Mouse (Mus musculus) erythroblast, embryonic 14.5 days (primary cell): ENCODE results near the gene Prmt2.

Experiments used
- GATA1 ChIP-seq: IDR thresholded peaks from 2 replicates; pipeline ENCODE4 v1.6.1; 2012; ENCODE audit warnings: low read length, inconsistent platforms, mixed read lengths
- TAL1 ChIP-seq: IDR thresholded peaks from 3 replicates; pipeline ENCODE4 v1.6.1; 2012; ENCODE audit warnings: low read length, inconsistent platforms, mixed read lengths

- TF ChIP-seq TAL1 (no peak), GATA1 (no peak)
These were observed 15.9 kb upstream of the Prmt2 start, which contains the start of gene S100b for GRCm38 (mm10) chr10:76253536-76253935.
